Mouse (Mus musculus): ENCODE measurements around the gene Wipf1.

Gene Wipf1

DNA sequence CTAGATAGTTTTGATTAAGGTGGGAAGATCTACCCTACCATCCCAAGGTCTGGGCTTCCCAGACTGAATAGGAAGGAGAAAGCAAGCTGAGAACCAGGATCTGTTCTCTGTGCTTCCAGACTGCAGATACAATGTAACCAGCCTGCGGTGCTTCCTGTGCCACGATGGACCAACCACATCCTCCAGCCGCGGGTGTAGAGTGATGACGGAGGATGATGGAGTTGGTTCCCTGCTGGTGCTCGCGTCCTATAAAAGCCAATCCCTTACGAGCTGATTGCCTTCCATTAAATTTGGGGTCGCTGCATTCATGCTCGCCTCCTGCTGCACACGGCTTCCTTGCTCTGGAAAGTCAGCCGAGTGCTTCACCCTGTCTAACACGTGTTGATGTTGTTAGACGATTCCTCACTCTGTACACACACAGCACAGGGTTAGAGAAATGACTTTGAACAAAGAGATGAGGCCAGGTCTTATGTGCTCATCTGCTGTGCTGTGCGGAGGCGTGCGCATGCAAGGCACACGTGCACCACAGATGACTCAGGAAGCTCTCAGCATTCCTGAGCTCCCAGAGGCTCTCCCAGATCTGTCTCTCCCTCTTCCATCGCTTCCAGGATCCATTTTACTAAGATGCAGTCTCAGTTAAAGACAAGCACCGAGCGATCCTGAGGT, 100.6 kb downstream of the Wipf1 start:
- no peak for DNase-seq

DNA sequence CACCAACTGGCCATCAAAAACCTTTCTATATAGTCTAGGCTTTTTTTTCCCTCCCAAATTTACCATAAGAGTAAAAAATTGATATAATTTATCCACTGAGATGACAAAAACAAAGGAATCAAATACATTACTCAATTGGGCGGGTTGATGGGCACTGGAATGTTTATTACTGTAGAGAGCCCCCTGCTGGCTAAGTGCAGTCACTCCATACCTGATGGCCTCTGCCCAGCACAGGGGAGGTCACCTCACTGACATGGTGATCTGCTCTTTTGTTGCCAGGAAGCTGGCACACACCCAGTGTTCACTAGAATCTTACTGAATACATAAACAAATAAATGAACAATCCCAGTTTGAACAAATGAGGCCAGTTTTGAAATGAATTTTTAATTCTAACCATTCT, 102.2 kb downstream of the Wipf1 start:
- peak in 1 of 2 experiments; percentile 22 for DNase-seq

DNA sequence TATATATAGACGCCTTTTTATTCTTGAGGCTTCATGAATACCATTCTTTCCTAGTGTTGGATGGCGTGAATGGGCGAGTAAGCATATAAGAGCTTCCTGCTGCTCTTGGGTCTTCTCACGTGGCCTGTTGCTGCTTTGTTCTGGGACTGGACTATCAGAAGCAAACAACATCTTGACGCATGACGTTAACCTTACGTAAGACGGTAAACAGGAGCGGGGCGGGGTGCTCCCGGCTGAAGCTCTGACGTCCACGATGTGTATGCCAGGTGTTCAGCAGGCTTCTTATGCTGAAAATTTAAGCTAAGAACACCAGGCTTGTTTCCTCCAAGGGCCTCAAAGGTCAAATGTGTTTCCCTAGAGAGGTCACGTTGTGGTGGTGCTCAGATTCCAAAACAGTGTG, 103.7 kb downstream of the Wipf1 start:
- no peak for DNase-seq

DNA sequence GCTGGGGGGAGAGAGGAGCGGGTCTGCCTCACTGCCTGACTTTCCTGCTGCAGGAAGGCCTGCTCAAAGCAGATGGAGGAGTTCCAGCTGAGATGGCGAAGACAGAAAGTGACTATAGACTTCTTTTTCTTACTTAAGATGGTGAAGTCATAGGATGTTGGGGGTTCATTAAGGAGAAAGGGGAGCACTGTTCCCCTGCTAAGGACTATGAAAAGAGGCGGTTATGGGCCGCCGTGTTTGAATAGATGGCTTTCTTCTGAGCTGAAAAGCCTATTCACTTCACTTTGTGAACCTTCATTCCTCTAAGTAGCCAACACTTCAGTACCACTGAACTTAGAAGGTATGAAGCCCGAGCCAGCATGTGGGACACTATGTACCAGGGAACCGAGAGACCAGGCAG, 109.8 kb downstream of the Wipf1 start:
- DNase-seq = no peak

DNA sequence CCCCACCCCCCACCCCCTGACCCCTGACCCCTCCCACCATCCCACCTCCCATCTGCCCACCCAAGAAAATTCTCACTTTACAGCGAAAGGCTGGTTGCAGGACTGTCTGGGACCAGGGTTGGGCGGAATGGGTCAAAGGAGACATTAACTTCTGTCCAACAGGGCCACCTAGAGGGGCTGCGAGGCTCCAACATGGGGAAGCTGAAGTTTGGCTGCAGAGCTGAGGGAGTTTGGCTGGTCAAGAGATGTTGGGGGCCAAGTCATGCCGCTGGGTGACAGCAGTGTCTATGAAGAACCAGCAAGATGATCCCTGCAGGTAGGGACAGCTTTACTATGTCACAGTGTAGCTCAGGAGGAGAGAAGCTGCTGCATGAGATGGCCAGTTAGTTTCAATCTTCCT, 110.2 kb downstream of the Wipf1 start:
- no peak for DNase-seq

DNA sequence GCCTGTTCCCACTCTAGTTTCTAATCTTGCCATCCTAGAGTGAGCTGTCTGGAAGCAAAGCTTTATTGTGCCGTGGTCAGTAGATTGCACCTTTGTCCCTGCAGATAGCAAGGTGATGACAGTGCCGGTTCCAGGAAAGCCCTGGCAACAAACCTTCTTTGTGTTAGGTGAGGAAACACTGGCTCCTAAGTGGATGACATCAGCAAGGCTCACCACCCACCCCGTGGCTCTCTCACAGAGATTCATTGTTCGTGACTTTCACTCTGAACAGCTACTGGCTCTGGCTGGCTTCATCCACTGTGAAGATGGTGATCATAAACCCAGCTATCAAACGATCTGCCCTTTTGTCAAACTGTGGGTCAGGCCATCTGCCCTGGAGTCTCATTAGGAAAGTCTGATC, 113.6 kb downstream of the Wipf1 start:
- no peak for DNase-seq

DNA sequence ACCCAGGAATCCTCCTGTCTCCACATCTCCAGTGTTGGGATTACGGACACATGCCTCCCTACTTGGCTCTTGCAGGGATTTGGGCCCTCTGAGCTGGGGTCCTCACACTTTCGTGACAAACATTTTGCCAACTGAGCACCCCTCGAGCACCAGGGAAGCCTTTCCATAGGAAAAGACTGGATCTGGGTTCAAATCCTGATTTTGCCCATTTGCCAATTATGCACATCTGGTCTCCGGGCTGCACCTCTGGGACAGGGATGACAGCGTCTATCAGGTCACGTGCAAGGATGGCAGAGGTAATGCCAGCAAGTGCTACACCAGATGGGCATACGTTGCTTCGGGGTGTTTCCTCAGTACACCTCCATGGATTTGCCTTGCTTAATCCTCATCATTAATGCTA, 119.5 kb downstream of the Wipf1 start:
- no peak for DNase-seq

DNA sequence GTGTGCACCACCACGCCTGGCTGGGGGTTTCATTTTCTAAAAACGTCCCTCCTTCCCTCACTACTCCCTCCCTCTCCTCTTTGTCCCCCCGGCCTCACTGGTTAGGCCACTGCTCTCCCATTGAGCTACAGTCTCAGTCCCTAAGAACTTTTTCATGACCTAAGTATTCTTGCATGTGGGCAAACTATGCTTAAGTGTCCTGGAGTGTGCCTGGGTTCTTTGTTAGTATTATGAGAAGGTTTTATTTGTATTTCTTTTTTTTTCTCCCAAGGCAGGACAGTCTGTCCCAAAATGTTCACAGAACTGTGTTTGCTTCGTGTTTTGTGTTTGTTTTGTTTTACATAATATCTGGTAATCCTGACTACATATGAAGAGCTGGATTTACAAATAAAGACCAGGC, 121.9 kb downstream of the Wipf1 start:
- no peak for DNase-seq

DNA sequence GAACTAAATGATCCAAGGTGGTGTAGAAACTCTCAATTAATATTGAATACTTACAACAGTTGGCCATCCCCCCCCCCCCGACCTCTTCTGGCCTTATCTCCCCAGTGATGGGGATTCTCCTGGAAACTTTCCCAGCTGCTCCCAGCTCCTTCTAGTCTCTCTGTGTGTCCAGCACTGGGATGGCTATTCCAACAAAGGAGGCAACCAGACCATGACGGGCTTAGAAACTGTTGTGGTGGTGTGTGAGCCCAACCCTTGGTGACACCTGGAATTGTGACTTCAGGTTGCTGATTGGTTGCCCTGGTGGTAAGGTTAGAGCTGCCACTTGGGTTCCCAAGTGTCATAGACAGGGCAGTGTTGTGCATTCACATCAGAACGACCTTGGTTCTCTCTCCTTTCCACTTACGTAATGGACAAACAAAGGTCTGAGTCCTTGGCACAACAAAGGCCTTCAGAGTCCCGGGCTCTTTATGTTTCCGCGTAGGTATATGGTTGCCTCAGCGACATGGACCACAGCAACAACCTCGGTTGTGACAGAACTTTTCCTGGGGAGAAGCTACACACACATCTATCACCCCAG, 123.1 kb downstream of the Wipf1 start:
- no peak for DNase-seq

DNA sequence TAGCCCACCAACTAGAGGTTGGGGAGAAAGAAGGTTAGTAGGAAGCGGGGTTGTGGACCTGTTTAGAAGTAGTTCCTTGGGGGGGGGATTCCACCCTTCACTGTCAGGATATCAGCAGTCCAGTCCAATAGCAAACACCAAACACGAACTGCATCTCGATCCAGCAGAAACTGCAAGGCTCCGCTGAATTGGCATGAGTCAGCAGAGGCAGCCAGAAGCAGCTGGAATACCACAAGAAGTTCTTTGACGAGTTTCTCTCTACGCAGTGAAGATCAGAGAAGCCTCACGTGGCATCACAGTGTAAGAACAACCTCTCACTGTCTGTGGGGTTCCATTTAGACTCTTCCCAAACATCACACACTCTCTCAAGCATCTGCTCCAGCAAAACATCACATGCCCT, 124.6 kb downstream of the Wipf1 start:
- DNase-seq = no peak

DNA sequence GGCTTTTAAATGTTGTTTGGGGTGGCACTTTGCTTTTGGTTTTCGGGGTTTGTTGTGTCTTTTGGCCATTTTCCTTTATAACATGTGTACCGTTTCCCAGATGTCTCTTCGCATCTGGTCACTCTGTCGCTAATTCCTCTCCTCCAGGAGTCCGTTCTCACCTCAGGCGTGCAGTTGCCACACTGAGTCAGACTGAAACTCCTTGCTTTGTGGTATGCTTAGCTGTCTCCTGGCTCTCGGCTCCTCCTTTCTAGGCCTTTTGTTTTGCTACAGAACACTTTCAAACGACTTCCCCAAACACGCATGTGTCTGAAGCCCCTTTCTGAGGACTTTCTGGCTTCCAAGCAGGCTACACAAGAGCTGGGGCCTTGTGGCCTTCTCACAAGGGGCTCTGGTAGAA, 125.1 kb downstream of the Wipf1 start:
- no peak for DNase-seq

DNA sequence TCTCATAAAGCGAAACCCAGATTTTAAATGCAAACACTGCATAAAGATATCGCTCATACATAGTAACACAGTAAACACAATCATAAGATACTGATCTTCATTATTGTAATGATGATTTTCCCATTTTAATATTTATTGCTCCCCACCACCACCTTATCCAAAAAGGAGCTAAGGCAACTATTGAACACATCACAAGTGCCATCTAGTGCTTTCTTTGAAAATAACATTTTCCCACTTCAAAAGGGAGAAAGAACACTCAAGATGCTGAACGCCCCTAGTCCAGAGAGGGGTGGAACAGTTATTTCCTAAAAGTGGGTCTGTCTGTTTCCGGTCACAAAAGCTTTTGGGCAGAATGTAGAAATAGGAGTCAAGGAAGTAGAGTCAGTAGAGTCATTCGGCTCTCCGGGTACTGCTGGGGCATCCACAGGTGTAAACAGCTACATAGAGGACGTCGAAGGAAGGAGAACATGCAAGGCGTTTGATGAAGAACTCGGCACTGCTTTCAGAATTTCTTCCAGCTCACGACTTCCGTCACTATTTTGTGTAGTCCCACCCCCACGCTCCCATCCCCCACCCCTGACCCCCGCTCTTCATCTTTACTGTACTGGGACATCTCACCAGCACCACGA, 126.0 kb downstream of the Wipf1 start:
- DNase-seq = no peak

DNA sequence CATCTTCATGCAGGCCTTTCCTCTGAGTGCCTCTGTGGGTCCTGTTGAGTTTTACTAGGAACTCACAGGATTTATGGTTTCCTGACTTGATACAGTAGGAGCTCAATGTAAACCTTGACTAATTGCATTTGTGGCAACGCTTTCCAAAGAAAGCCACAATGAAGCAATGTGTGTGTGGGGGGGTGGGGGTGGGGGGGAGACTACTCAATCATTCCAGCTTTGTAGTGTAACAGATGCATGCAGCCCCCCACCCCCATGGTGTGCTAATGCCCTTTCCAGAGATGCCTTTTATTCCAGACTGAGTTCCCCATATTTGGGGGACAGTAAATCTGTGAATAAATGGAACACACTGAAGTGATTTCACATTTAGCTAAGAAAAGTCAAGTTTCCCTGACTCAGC, 127.8 kb downstream of the Wipf1 start:
- no peak for DNase-seq

DNA sequence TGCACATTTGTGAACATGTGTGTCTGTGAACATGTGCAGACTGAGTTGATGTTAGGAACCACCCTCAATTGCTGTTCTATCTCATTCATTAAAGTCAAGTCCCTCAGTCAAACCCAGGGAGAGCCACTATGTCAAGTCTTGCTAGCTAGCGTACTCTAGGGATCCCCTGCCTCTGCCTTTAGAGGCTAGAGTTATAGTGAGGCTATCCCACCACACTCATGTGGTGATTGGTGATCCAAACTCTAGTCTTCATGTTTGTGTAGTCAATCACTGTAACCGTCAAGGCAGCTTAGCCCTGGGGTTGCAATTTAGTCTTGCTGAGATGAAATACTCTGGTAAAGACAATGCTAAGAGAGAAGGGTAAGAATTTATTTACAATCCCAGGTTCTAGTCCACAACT, 132.1 kb downstream of the Wipf1 start:
- no peak for DNase-seq

DNA sequence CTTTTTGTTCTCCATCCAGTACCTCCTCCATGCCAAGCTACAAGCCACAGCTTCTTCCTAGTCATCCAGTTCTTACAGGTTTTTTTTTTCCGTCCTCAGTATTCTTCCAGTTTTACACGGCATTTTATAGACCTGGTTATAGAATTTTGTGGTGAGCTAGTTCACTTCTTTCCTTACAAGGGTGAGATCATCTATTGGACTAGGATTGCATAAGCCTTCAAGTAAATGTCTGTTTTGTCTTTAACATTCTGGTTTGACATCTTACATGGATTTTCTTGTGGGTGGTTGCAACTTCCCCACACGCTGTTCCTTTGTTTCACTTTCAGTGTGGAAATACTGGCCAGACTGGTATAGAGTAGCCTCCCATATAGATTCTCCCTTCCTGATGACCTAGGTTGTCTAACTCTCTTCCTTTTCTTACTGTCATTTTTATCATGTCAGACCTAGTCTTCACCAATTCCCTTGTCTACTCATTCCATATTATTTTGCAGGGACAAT, 132.7 kb downstream of the Wipf1 start:
- DNase-seq = no peak

DNA sequence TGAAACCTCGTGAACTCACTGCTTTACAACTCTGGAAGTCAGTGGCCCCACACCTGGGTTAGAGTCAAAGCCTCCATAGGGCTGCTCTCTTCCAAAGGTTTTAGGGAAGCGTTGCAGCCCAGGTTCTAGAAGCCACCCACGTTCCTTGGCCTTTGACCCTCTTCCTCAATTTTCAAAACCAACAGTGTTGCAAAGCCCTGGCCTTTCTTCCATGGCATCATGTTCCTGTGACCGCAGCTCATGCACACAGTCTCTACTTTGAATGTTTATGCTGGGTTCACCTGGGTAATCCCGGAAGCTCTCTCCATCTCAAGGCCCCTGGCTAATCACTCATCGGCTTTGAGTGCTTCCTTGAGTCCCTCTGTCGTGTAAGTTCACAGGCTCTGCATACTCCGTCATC, 134.0 kb downstream of the Wipf1 start:
- DNase-seq = no peak

DNA sequence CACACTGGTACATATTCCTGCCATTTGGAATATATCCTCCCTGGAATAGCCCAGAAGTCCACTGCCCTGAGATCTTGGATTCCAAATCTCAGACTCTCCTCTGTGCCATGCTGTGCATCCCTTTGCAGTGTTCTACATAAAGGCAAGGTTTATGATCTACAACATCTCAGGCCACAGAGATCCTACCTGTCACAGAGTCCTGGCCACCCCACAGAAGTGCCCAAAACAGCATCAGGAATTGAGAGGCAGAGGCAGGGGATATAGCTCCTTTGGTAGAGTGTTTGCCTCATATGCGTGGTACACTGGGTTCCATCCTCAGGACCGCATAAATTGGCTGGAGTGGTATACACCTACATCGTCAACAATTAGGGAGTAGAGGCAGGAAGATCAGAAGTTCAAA, 135.1 kb downstream of the Wipf1 start:
- DNase-seq = no peak

DNA sequence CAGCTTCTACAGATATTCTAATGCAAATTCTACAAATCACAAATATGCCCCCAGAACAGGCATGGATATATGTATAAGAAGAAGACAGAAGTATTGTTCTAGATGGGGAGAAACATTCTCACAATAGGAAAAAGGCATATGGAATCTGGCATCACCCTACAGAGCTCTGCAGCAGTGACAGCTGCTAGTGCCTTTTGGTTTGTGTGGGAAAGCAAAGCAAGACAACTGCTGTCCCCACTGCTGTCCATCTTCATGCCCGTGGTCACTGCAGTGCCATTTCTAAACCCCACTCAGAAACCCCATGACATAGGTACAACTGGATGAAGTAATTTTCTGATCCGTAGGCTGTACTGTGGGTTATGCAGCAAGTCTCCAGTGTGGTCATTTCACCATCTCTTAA, 136.8 kb downstream of the Wipf1 start:
- DNase-seq = no peak

DNA sequence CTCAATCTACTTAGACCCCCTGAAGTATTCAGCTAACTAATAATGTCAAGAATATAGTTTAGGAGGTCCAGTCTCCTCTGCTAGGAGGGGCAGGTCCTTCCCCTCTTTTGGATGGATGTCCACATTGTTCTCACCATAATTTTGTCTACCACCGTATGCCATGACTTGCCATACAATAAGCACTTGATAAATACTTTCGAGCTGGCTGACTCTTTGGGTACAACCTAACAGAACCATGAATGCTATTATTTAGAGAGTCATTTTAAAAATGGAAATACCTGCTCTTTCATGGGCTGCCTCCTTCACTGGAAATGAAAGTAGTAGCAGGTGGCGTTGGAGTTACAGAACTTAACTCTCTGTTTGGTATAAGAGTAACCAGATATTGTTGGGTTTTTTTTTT, 139.6 kb downstream of the Wipf1 start:
- DNase-seq = no peak

DNA sequence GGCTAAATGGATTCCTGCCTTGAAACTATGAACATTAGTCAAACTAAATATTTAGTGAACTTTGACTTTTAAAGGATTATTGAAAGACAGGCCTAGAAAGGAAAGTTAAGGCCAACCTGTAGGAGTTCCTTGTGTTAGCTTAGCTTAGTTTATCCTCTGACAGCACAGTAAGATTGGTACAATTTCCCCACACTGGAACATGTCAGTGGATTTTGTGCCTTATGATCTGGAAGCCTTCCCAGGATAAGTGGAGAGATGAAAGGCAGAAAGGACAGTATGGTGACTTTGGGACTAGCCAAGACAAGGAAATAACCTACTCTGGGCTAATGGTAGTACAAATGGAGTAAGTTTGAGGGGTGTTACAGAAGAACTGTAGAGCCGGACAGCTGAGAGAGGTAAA, 141.7 kb downstream of the Wipf1 start:
- DNase-seq = no peak

DNA sequence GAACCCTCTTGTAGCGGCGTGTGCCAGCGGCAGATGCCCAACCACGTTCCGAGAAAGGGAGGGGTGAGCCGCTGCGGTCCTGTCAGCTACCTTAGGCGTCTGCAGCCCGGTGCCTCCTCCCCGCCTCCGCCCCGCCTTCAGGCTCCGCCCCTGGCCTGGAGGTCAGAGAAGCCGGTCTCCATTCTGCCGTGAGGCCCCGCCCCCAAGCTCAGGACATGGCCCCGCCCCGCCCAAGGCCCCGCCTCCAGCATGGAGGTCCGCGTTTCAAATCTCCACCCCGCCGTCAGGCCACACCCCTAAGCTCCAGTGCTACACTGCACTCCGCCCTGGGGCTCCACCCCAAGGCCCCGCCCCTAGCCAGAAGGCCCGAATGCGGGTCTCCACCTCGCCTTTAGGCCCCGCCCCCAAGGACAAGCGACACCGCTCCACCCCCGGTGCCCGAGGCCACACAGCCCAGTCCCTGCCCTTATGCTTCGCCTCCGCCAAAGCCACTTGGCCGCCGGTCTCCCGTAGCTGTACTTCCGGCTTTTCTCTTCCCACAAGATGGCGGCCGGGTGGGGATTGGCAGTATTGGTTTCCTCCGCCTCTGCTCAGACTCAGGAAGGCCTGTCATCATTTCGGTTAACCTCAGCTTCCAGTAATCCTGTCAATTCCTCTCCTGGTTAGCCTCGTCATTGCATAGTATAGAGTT, 143.0 kb downstream of the Wipf1 start, which contains the start of gene Gpr155:
Gpr155 (minus strand) TSS at position 217 of the 691 bp plus-strand sequence.
- DNase-seq = peak; percentile 98

DNA sequence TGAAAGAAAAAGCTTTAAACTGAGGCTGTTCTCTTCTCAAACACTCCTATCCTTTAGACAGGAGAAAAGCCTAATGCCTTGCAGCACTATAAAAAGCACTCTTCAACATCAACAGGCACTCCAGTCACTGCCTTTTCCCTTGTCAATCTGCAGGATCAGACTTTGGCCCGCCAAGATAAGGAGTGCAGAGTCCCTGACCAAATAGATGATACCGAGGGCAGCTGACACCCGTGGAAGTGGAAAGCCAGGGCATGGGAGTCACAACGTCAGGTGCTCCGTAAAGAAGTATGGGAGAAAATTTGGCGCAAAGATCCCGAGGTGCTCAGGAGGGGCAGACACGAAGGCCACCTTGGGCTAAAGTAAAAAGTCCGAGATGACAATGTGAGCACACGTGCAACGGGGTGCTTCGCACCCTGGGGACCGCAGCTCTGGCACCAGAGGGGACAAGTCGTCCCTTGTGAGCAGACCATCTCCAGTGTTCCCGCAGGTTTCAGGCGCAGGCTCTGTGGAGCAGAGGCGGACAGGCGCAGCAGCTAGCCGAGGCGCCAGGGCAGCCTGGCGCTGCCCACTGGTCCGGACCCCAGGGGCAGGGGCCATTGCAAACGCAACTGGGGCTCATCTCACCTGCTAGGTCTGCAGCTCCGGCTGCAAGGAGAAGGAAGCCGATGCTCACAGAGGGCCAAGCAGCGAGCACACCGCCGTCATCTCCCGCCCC, 143.7 kb downstream of the Wipf1 start:
- DNase-seq = no peak

DNA sequence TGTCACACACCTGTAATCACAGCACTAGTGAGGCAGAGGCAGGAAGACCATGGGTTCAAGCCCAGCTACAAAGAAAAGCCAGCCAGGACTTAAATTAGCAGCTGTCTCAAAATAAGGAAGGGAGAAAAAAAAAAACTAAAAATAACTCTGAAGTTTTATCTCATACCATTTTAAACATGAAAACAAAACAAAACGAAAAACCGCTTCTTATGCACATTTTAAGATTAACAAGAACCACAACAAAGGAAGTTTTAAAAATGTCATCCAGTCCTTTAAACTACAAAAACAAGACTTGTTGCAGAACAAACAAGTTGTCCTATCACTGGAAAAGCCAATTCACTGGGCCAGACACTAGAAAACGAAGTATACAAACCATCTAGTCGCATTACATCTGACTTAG, 144.4 kb downstream of the Wipf1 start:
- no peak for DNase-seq
